Comparison of ENCODE assay signal across 12 mouse cellular contexts in the genomic region with DNA sequence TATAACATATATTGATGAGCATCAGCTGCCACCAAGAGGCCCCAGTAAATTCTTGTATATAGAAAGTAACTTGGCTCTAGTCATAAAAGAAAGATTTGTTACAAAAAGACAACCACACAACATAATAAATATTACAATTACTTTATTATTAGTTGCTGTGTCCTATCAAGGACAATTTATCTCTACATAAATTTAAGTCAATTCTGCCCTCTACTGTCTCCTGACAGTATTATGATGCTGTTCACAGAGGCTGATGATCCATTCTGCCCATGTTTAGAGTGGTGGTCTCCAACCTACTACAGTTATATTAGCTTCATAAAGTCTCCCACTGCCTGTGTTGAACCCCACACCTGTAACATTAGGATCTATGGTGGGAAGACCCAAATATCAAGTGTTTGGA. TPM values are rescaled to one million over a fixed set of nuclear protein-coding genes. Genes with fewer than 3 reads are reported as not detected.
DNase-seq lines count a peak whose midpoint lies in the region; ATAC-seq and TF ChIP-seq lines count a peak whose summit lies in the region.
"Had no signal": no experiment of that assay in that cellular context is flagged by ENCODE, and none has a peak within 500 bp of the region (broad histone marks: within the 10 kb centered on the region; RNA-seq: fewer than 3 reads in every experiment).

No protein-coding gene starts in this region.

- no peaks in the 10 kb centered on the region for H3K9me3 ChIP-seq in hindbrain, embryonic 14.5 days (ENCODE audit: control insufficient read depth, low read length)
- no peaks in the 10 kb centered on the region for H3K9me3 ChIP-seq in hindbrain, embryonic 13.5 days
- no peaks in the 10 kb centered on the region for H3K9me3 ChIP-seq in stomach, postnatal 0 days (ENCODE audit: control insufficient read depth, low read length)
- H3K9me3 ChIP-seq: intestine, embryonic 15.5 days had no signal

- no peak for ATAC-seq in CD4-positive, CD25-positive, alpha-beta regulatory T cell, adult 4 months
- ATAC-seq in hindbrain, embryonic 14.5 days (ENCODE audit: low FRiP score) = no peak
- no peak for ATAC-seq in hindbrain, embryonic 13.5 days (ENCODE audit: low FRiP score)
- ATAC-seq in stomach, postnatal 0 days (ENCODE audit: low FRiP score, low TSS enrichment) = no peak
- ATAC-seq: intestine, embryonic 15.5 days had no signal

- no peak overlapping the region for H3K9ac ChIP-seq in hindbrain, embryonic 14.5 days
- H3K9ac ChIP-seq in hindbrain, embryonic 13.5 days = no peak overlapping the region
- H3K9ac ChIP-seq in stomach, postnatal 0 days (ENCODE audit: low read length) = no peak overlapping the region
- H3K9ac ChIP-seq: intestine, embryonic 15.5 days had no signal

- no peaks in the 10 kb centered on the region for H3K27me3 ChIP-seq in hindbrain, embryonic 14.5 days (ENCODE audit: control insufficient read depth, insufficient read depth, low read length)
- no peaks in the 10 kb centered on the region for H3K27me3 ChIP-seq in hindbrain, embryonic 13.5 days
- no peaks in the 10 kb centered on the region for H3K27me3 ChIP-seq in stomach, postnatal 0 days (ENCODE audit: control insufficient read depth, insufficient read depth, low read length)
- H3K27me3 ChIP-seq: intestine, embryonic 15.5 days had no signal

- no peak overlapping the region for H3K27ac ChIP-seq in hindbrain, embryonic 14.5 days
- H3K27ac ChIP-seq in hindbrain, embryonic 13.5 days = no peak overlapping the region
- H3K27ac ChIP-seq in stomach, postnatal 0 days (replicated peaks) = no peak overlapping the region
- H3K27ac ChIP-seq: intestine, embryonic 15.5 days had no signal

- TF ChIP-seq CTCF in stomach, postnatal 0 days (IDR thresholded peaks at IDR 0.05; ENCODE audit: low read depth) = peak; percentile 65

- no peaks in the 10 kb centered on the region for H3K4me1 ChIP-seq in hindbrain, embryonic 14.5 days (replicated peaks; ENCODE audit: control insufficient read depth, insufficient read depth, low read length)
- no peaks in the 10 kb centered on the region for H3K4me1 ChIP-seq in hindbrain, embryonic 13.5 days (replicated peaks)
- no peaks in the 10 kb centered on the region for H3K4me1 ChIP-seq in stomach, postnatal 0 days (replicated peaks; ENCODE audit: control insufficient read depth, insufficient read depth)
- H3K4me1 ChIP-seq: intestine, embryonic 15.5 days had no signal

- H3K36me3 ChIP-seq in hindbrain, embryonic 14.5 days (replicated peaks; ENCODE audit: control insufficient read depth, insufficient read depth) = no peaks in the 10 kb centered on the region
- H3K36me3 ChIP-seq in hindbrain, embryonic 13.5 days = no peaks in the 10 kb centered on the region
- no peaks in the 10 kb centered on the region for H3K36me3 ChIP-seq in stomach, postnatal 0 days (ENCODE audit: control insufficient read depth, insufficient read depth, low read length)
- H3K36me3 ChIP-seq: G1E; intestine, embryonic 15.5 days had no signal

- H3K4me3 ChIP-seq in hindbrain, embryonic 14.5 days (replicated peaks; ENCODE audit: low read length) = no peak overlapping the region
- no peak overlapping the region for H3K4me3 ChIP-seq in hindbrain, embryonic 13.5 days
- no peak overlapping the region for H3K4me3 ChIP-seq in stomach, postnatal 0 days (ENCODE audit: low read depth, low read length)
- H3K4me3 ChIP-seq: intestine, embryonic 15.5 days had no signal

- H3K4me2 ChIP-seq in hindbrain, embryonic 14.5 days (replicated peaks) = no peak overlapping the region
- no peak overlapping the region for H3K4me2 ChIP-seq in hindbrain, embryonic 13.5 days
- no peak overlapping the region for H3K4me2 ChIP-seq in stomach, postnatal 0 days (replicated peaks; ENCODE audit: low read depth)
- H3K4me2 ChIP-seq: intestine, embryonic 15.5 days had no signal

- no peak for TF ChIP-seq EP300 in stomach, postnatal 0 days (optimal IDR thresholded peaks at IDR 0.05)

- DNase-seq in CD4-positive, CD25-positive, alpha-beta regulatory T cell, adult 2 months (ENCODE audit: low read depth, low spot score) = peak; percentile 41
- DNase-seq in hindbrain, embryonic 14.5 days (ENCODE audit: low spot score) = peak; percentile 67
- DNase-seq in lung, postnatal 36 days = peak; percentile 7
- DNase-seq in lung, postnatal 10 days = no peak
- no peak for DNase-seq in stomach, postnatal 0 days (ENCODE audit: low spot score)
- DNase-seq in layer of hippocampus, postnatal 14 days (ENCODE audit: low spot score in 2 of 2) = no peak
- DNase-seq: cerebellum, adult 9-11 months; kidney, postnatal 4 days had no signal

RNA-seq across cellular contexts. Expression of gene Sptb, which starts 10.2 kb away (rescaled TPM):
- under 1 TPM; 0.23 to 0.44 TPM for polyA plus RNA-seq in CD4-positive, CD25-positive, alpha-beta regulatory T cell, adult 4 months (2017; shearing (Covaris generic))
- polyA plus RNA-seq in hindbrain, embryonic 14.5 days (2014; fragmentation: Nextera tagmentation; extraction: Ambion mirVana) = 11.3 and 11.5 TPM in 2 replicates
- 2.5 and 3.2 TPM in 2 replicates for polyA plus RNA-seq in hindbrain, embryonic 13.5 days (2015; fragmentation: Nextera tagmentation; extraction: Ambion mirVana)
- polyA plus RNA-seq in stomach, postnatal 0 days (2015; fragmentation: Nextera tagmentation; extraction: Ambion mirVana) = 0.29 and 0.30 TPM in 2 replicates
- total RNA-seq in layer of hippocampus, postnatal 14 days (2021) = 10 to 100 TPM; 86.2 to 86.6 TPM

RNA-seq across cellular contexts. Expression of gene Churc1, which starts 44.8 kb away (rescaled TPM):
- 100 to 1,000 TPM; 129 to 145 TPM for polyA plus RNA-seq in CD4-positive, CD25-positive, alpha-beta regulatory T cell, adult 4 months (2017; shearing (Covaris generic))
- polyA plus RNA-seq in hindbrain, embryonic 14.5 days (2014; fragmentation: Nextera tagmentation; extraction: Ambion mirVana) = 123 and 161 TPM in 2 replicates
- polyA plus RNA-seq in hindbrain, embryonic 13.5 days (2015; fragmentation: Nextera tagmentation; extraction: Ambion mirVana) = 144 and 152 TPM in 2 replicates
- 161 and 163 TPM in 2 replicates for polyA plus RNA-seq in stomach, postnatal 0 days (2015; fragmentation: Nextera tagmentation; extraction: Ambion mirVana)
- total RNA-seq in layer of hippocampus, postnatal 14 days (2021) = 10 to 100 TPM; 40.5 to 41.4 TPM

RNA-seq across cellular contexts. Expression of gene Fntb, which starts 44.8 kb away (rescaled TPM):
- polyA plus RNA-seq in CD4-positive, CD25-positive, alpha-beta regulatory T cell, adult 4 months (2017; shearing (Covaris generic)) = 10 to 100 TPM; 28.8 to 30.3 TPM
- polyA plus RNA-seq in hindbrain, embryonic 14.5 days (2014; fragmentation: Nextera tagmentation; extraction: Ambion mirVana) = 40.4 and 43.9 TPM in 2 replicates
- 33.3 and 37.3 TPM in 2 replicates for polyA plus RNA-seq in hindbrain, embryonic 13.5 days (2015; fragmentation: Nextera tagmentation; extraction: Ambion mirVana)
- polyA plus RNA-seq in stomach, postnatal 0 days (2015; fragmentation: Nextera tagmentation; extraction: Ambion mirVana) = 22.4 and 23.8 TPM in 2 replicates
- total RNA-seq in layer of hippocampus, postnatal 14 days (2021) = 10 to 100 TPM; 23.9 to 26.8 TPM

Comparison
In these comparisons a context has a peak if more than half of its experiments do, and no peak if none do; other contexts are left out.
1. DNase-seq: peak in CD4-positive, CD25-positive, alpha-beta regulatory T cell, adult 2 months (single experiment), hindbrain, embryonic 14.5 days (single experiment) and lung, postnatal 36 days (single experiment); none in lung, postnatal 10 days (single experiment), stomach, postnatal 0 days (single experiment) and layer of hippocampus, postnatal 14 days (0 of 2).